Mouse (Mus musculus) NIH3T3 (cell line): ENCODE data around the gene Amy2a5.
"Not testable (repeated sequence)": the region's sequence is repeated elsewhere in the genome, so short reads cannot be mapped to it uniquely, and the experiment has no call there.

Experiments used
- DNase-seq: peaks from one replicate; pipeline ENCODE4 v3.0.0-alpha.2; 2012; ENCODE audit warnings: low read depth

Gene Amy2a5

GRCm38 (mm10) chr3:113258737-113259136 lies at the start of gene Amy2a5:
Gene Amy2a5, minus strand, starts transcription at chr3:113258837.
- DNase-seq = not testable (repeated sequence)

- not testable (repeated sequence) for DNase-seq
Observed at GRCm38 (mm10) chr3:113291349-113291748, 32.7 kb upstream of the Amy2a5 start, which contains the start of gene Amy2a4. Gene Amy2a4, minus strand, starts transcription at chr3:113291449.

- not testable (repeated sequence) for DNase-seq
Observed at GRCm38 (mm10) chr3:113280285-113280684, 21.6 kb upstream of the Amy2a5 start.

GRCm38 (mm10) chr3:113279586-113279985 lies 20.9 kb upstream of the Amy2a5 start:
- DNase-seq = not testable (repeated sequence)

GRCm38 (mm10) chr3:113227115-113227514 lies 31.5 kb downstream of the Amy2a5 start:
- no peak for DNase-seq
